In genomic region chr7:113791991-113792390, GRCm38 (mm10) we compare ENCODE assay signal across 16 mouse cellular contexts. TPM values are rescaled to one million over a fixed set of nuclear protein-coding genes. Genes with fewer than 3 reads are reported as not detected.
DNase-seq lines count a peak whose midpoint lies in the region.
"Had no signal": no experiment of that assay in that cellular context is flagged by ENCODE, and none has a peak within 500 bp of the region (broad histone marks: within the 10 kb centered on the region; RNA-seq: fewer than 3 reads in every experiment).

No protein-coding gene starts in this region.

- peak; percentile 28 for DNase-seq in heart, adult 8-10 months (ENCODE audit: low spot score)
- no peak for DNase-seq in heart, adult 9 months (ENCODE audit: low spot score in 2 of 2)
- peak; percentile 10 for DNase-seq in layer of hippocampus, adult 9-11 months
- no peak for DNase-seq in layer of hippocampus, adult 11-12 months (ENCODE audit: low spot score)
- DNase-seq in right cerebral cortex, postnatal 10 days (ENCODE audit: low spot score in 2 of 2): peak; percentile 58 to 63
- no peak for DNase-seq in right cerebral cortex, postnatal 4 days
- DNase-seq in right cerebral cortex, postnatal 14 days: peak; percentile 13
- DNase-seq in urinary bladder, postnatal 10 days (ENCODE audit: low spot score): no peak
- DNase-seq: adrenal gland, adult 8-10 months; cerebellum, adult 18-20 months; gastrocnemius, adult 2 months; kidney, adult 18-20 months; kidney, postnatal 25 days; liver; lung, adult 18-20 months; thymus, postnatal 14 days had no signal

RNA-seq across cellular contexts. Expression of gene Spon1, which starts 26.2 kb away (rescaled TPM):
- 10 to 100 TPM in 3 of 4 experiments, 1 to 10 TPM in 1; 7.6 to 12.9 (median 11.5) TPM for total RNA-seq in heart, adult 8-10 months (2022)

Comparison
In these comparisons a context has a peak if more than half of its experiments do, and no peak if none do; other contexts are left out.
1. DNase-seq: peak in heart, adult 8-10 months (single experiment), layer of hippocampus, adult 9-11 months (single experiment), right cerebral cortex, postnatal 10 days (2 of 2) and right cerebral cortex, postnatal 14 days (single experiment); none in heart, adult 9 months (0 of 2), layer of hippocampus, adult 11-12 months (single experiment), right cerebral cortex, postnatal 4 days (single experiment) and urinary bladder, postnatal 10 days (single experiment).